Mouse (Mus musculus) heart, postnatal 0 days (tissue): ENCODE results near the gene Jmjd1c. TPM values are rescaled to one million over a fixed set of nuclear protein-coding genes. Genes with fewer than 3 reads are reported as not detected.

Experiments
- ATAC-seq: fragments of 200-750 bp; cut with Nextera tagmentation; 2 replicates; pipeline ENCODE4 v1.8.0; 2017; ENCODE audit warnings: low read depth, moderate number of reproducible peaks, moderate library complexity; ENCODE audit not compliant: insufficient read depth
- DNase-seq: peaks from one replicate; pipeline ENCODE4 v3.0.0-alpha.2; 2016; ENCODE audit warnings: low spot score
- H3K27ac ChIP-seq: fragments of 300-500 bp; sonication (generic); 2 replicates; pipeline ENCODE4 v1.5.1; 2014; ENCODE audit warnings: low read depth, mild to moderate bottlenecking
- H3K27me3 ChIP-seq: fragments of 300-500 bp; sonication (generic); 2 replicates; pipeline ENCODE4 v1.6.1; 2014; ENCODE audit warnings: low read length, mixed read lengths; ENCODE audit not compliant: control insufficient read depth, insufficient read depth
- H3K36me3 ChIP-seq: fragments of 300-500 bp; sonication (generic); replicated peaks from 2 replicates; pipeline ENCODE4 v1.6.1; 2014; ENCODE audit warnings: low read length, mixed read lengths; ENCODE audit not compliant: control insufficient read depth, insufficient read depth
- H3K4me1 ChIP-seq: fragments of 300-500 bp; sonication (generic); 2 replicates; pipeline ENCODE4 v1.6.1; 2014; ENCODE audit warnings: antibody characterized with exemption; ENCODE audit not compliant: control insufficient read depth, insufficient read depth
- H3K4me2 ChIP-seq: fragments of 300-500 bp; sonication (generic); 2 replicates; pipeline ENCODE4 v1.6.1; 2014; ENCODE audit warnings: low read depth, mild to moderate bottlenecking, low read length, moderate library complexity
- H3K4me3 ChIP-seq: fragments of 300-500 bp; sonication (generic); 2 replicates; pipeline ENCODE4 v1.5.1; 2014; ENCODE audit warnings: low read depth, low read length
- H3K9ac ChIP-seq: fragments of 300-500 bp; sonication (generic); replicated peaks from 2 replicates; pipeline ENCODE4 v1.6.1; 2014; ENCODE audit warnings: low read depth, low read length, mixed read lengths
- H3K9me3 ChIP-seq: fragments of 300-500 bp; sonication (generic); replicated peaks from 2 replicates; pipeline ENCODE4 v1.6.1; 2016; ENCODE audit warnings: low read length; ENCODE audit not compliant: control insufficient read depth
- CTCF ChIP-seq: IDR thresholded peaks from 2 replicates; pipeline ENCODE4 v1.5.1; 2016; ENCODE audit warnings: antibody characterized with exemption, control low read depth, low read depth
- EP300 ChIP-seq: IDR thresholded peaks from 2 replicates; pipeline ENCODE4 v1.6.1; 2016; ENCODE audit warnings: antibody characterized with exemption, low read depth
- WGBS: fragments of 180-500 bp; shearing (Covaris S2); extraction: QIAGEN DNeasy Blood & Tissue Kit; methylation state at CpG from one replicate; pipeline ENCODE4 v1.1.7; 2014; 5-methylcytosine and 5-hydroxymethylcytosine counted together
- polyA plus RNA-seq: library from polyadenylated mRNA; unstranded; fragments of >200 nt; fragmentation: Nextera tagmentation; extraction: Ambion mirVana; gene quantifications from 2 replicates; pipeline ENCODE4 v1.2.1, GENCODE M21; 2015
- total RNA-seq: library from RNA; depleted of rRNA; stranded (reverse); fragments of >200 nt; gene quantifications from 2 replicates; pipeline ENCODE4 v1.2.3, GENCODE M21; 2014; ENCODE audit warnings: low replicate concordance

The Jmjd1c gene
- total and polyA plus RNA-seq, 2 experiments from 2014 or later = 28.1 to 42.4 TPM

DNA sequence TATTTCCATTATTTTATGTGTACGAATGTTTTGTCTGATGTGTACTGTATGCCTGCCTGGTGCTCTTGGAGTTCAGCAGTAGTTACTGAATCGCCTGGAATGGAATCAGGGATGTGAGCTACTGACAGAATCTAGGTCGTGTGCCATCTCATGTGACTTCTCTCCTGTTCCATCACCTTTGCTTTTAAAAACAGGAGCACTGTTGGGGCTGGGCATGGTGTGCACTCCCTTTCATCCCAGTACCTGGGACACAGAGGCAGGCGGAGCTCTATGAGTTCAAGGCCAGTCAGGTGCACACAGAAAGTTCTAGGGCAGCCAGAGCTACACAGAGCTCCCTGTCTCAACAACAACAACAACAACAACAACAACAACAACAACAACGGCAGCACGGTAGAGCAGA is 38.2 kb upstream of the Jmjd1c start:
- 78% methylated on average over 6 of the region's 6 CpGs for WGBS
- Histone ChIP-seq H3K4me2 (no peak overlapping the region), H3K4me1 (peaks cover 70% of the 10 kb centered on the region), H3K27ac (peak overlapping the region; percentile 60), H3K4me3 (no peak overlapping the region), H3K9me3 (no peaks in the 10 kb centered on the region), H3K36me3 (no peaks in the 10 kb centered on the region), H3K27me3 (no peaks in the 10 kb centered on the region), H3K9ac (no peak overlapping the region)
- ATAC-seq = no peak
- TF ChIP-seq CTCF (no peak), EP300 (no peak)
- DNase-seq = no peak

DNA sequence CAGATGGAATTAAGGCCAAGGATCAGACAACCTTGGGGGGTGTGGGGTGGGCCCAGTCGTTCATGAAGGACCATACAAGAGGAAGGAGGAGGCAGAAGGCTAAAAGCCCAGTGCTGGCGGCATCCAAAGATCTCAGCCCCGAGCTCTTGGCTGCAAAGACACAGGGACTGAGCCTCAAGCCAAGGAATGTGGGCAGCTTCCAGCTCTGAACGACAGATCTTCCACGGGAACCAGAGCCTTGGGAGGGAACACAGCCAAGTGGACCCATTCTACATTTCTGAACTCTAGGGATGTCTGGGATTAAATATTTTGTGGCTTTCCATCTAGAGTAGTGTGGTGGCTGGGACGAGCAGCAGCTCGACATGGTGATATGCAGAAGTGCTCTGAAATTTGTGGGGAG is 37.6 kb upstream of the Jmjd1c start:
- Histone ChIP-seq H3K4me1 (peaks cover 64% of the 10 kb centered on the region), H3K27me3 (no peaks in the 10 kb centered on the region), H3K27ac (peak overlapping the region; percentile 60), H3K4me2 (no peak overlapping the region), H3K36me3 (no peaks in the 10 kb centered on the region), H3K4me3 (no peak overlapping the region), H3K9me3 (no peaks in the 10 kb centered on the region), H3K9ac (no peak overlapping the region)
- TF ChIP-seq CTCF (no peak), EP300 (no peak)
- WGBS = 11% methylated on average over 7 of the region's 7 CpGs
- ATAC-seq (peak; percentile 22), DNase-seq (peak; percentile 45)

DNA sequence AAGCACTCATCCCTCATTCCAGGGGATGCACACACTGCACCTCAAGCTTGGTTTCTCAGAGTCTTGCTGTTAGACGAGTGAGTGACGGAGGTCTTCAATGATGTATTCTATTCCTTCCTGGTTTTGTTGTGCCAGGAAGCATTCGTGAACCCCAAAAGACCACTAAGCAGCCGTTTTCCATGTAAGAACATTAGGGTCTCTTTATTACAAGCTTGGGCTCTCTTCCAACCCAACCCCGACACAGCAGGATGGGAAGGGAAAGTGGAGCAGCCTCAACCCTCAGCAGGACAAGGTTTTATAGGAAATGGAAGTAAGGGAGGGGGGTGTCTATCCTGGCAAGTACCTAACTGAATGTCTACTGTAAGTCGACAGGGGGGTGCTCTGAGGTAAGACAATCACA is 37.2 kb upstream of the Jmjd1c start:
- H3K9ac ChIP-seq = no peak overlapping the region
- H3K27ac ChIP-seq = peak overlapping the region; percentile 60
- no peak; the same call in 1 of the 2 replicates for ATAC-seq
- no peak overlapping the region for H3K4me2 ChIP-seq
- H3K36me3 ChIP-seq = no peaks in the 10 kb centered on the region
- WGBS = 45% methylated on average over 6 of the region's 6 CpGs
- H3K9me3 ChIP-seq = no peaks in the 10 kb centered on the region
- H3K27me3 ChIP-seq = no peaks in the 10 kb centered on the region
- peaks cover 61% of the 10 kb centered on the region for H3K4me1 ChIP-seq
- no peak for DNase-seq
- TF ChIP-seq CTCF (no peak), EP300 (no peak)
- no peak overlapping the region for H3K4me3 ChIP-seq

DNA sequence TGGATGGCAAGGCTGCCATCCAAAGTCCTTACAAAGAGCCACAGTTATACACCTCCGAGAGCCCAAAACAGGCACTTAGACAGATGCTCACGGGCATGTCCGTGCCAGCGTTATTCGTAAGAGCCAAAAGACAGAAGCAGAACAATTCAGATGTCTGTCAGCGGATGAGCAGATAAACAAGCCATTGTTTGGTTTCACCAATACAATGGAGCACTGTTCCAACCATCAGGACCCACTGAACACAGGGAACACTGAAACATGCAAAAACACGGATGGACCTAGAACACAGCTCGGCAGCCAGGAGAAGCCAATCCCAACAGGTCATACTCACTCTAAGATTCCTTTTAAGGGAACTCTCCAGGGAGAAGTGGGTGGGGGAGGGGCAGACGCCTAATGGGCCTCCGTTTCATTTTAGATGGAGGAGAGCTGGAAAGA is 34.5 kb upstream of the Jmjd1c start:
- Histone ChIP-seq H3K27ac (peak overlapping the region; percentile 31), H3K9ac (no peak overlapping the region), H3K4me3 (no peak overlapping the region), H3K36me3 (no peaks in the 10 kb centered on the region), H3K9me3 (no peaks in the 10 kb centered on the region), H3K4me1 (peaks cover 48% of the 10 kb centered on the region), H3K4me2 (peak overlapping the region; percentile 33; the same call in 1 of the 2 replicates), H3K27me3 (no peaks in the 10 kb centered on the region)
- 38% methylated on average over 10 of the region's 10 CpGs for WGBS
- ATAC-seq (no peak), DNase-seq (no peak)
- TF ChIP-seq CTCF (no peak), EP300 (no peak)

DNA sequence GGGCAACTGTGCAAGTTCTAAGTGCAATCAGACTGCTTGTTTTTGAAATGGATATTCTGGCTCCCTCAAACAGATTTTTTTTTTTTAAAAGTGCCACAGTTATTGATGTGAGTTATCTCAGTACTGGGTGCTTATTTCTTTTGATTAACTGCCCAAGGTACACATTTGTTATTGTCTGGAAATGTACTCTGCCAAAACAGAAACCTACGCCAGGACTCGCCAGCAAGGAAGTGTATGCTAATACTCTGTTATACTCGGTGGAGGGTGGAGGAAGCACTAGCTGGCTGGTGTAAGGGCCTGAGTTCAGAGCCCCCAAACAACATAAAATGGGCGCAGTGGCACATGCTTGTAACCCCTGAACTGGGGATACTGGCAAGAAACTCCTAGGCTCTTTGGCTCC is 34.1 kb upstream of the Jmjd1c start:
- no peaks in the 10 kb centered on the region for H3K27me3 ChIP-seq
- no peak overlapping the region for H3K4me3 ChIP-seq
- H3K9ac ChIP-seq = no peak overlapping the region
- no peaks in the 10 kb centered on the region for H3K36me3 ChIP-seq
- H3K4me2 ChIP-seq = peak overlapping the region; percentile 33
- no peak for ATAC-seq
- WGBS = 46% methylated on average over 4 of the region's 4 CpGs
- H3K4me1 ChIP-seq = peaks cover 43% of the 10 kb centered on the region
- H3K9me3 ChIP-seq = no peaks in the 10 kb centered on the region
- H3K27ac ChIP-seq = peak overlapping the region; percentile 31
- no peak for TF ChIP-seq CTCF
- DNase-seq = no peak

GRCm38 (mm10) chr10:67065277-67065887 is 30.5 kb upstream of the Jmjd1c start:
- no peak for TF ChIP-seq CTCF
- TF ChIP-seq EP300 = no peak
- Histone ChIP-seq H3K4me3 (no peak overlapping the region), H3K9ac (no peak overlapping the region), H3K27ac (peak overlapping the region; percentile 40), H3K27me3 (no peaks in the 10 kb centered on the region), H3K4me2 (no peak overlapping the region), H3K4me1 (peaks cover 22% of the 10 kb centered on the region), H3K36me3 (no peaks in the 10 kb centered on the region), H3K9me3 (no peaks in the 10 kb centered on the region)
- WGBS = 55% methylated on average over 7 of the region's 7 CpGs
- DNase-seq = no peak
- ATAC-seq = no peak
